Mouse (Mus musculus) neural tube, postnatal 0 days (tissue): Measurements from ENCODE around the gene Prrg3. TPM values are rescaled to one million over a fixed set of nuclear protein-coding genes. Genes with fewer than 3 reads are reported as not detected.

Experiments used
- polyA plus RNA-seq: library from polyadenylated mRNA; unstranded; fragments of >200 nt; fragmentation: Nextera tagmentation; extraction: Ambion mirVana; gene quantifications from 2 replicates; pipeline ENCODE4 v1.2.1, GENCODE M21; 2015

Gene Prrg3
- 10.0 TPM in 2 replicates for polyA plus RNA-seq

GRCm38 (mm10) chrX:71962073-71963051 lies at the start of gene Prrg3:
Gene Prrg3 (plus strand): TSS chrX:71962624.

GRCm38 (mm10) chrX:71972686-71973085 lies 10.3 kb downstream of the Prrg3 start, which contains the start of gene Fate1:
Gene Fate1 (plus strand): TSS chrX:71972986.

GRCm38 (mm10) chrX:71991549-71991948 lies 29.1 kb downstream of the Prrg3 start, which contains the start of gene Cnga2:
Gene Cnga2 (plus strand): TSS chrX:71991849.

Other genes with a start within 250 kb of the Prrg3 start
- gene Vma21, start 146.7 kb upstream of the Prrg3 start, polyA plus RNA-seq = 70.0 and 74.2 TPM in 2 replicates
- not detected in 2 replicates for gene Gm1141, start 41.6 kb upstream of the Prrg3 start, polyA plus RNA-seq
- not detected in 2 replicates for gene Fate1, start 10.4 kb downstream of the Prrg3 start, polyA plus RNA-seq
- 0.13 and 0.25 TPM in 2 replicates for gene Cnga2, start 29.2 kb downstream of the Prrg3 start, polyA plus RNA-seq